Mouse (Mus musculus) lung, postnatal 0 days (tissue): Measurements from ENCODE around the gene Olfr193. TPM values are rescaled to one million over a fixed set of nuclear protein-coding genes. Genes with fewer than 3 reads are reported as not detected.
"Not testable (repeated sequence)": the region's sequence is repeated elsewhere in the genome, so short reads cannot be mapped to it uniquely, and the experiment has no call there.

Source experiments
- ATAC-seq: fragments of 200-750 bp; cut with Nextera tagmentation; 2 replicates; pipeline ENCODE4 v1.8.0; 2017; ENCODE audit warnings: moderate library complexity
- DNase-seq: peaks from one replicate; pipeline ENCODE4 v3.0.0-alpha.2; 2016; ENCODE audit warnings: low spot score
- H3K27ac ChIP-seq: fragments of 300-500 bp; sonication (generic); 2 replicates; pipeline ENCODE4 v1.5.1; 2014; ENCODE audit warnings: antibody characterized with exemption, mild to moderate bottlenecking, low read length, mixed read lengths
- H3K27me3 ChIP-seq: fragments of 300-500 bp; sonication (generic); replicated peaks from 2 replicates; pipeline ENCODE4 v1.6.1; 2014; ENCODE audit warnings: low read length, mixed read lengths; ENCODE audit not compliant: insufficient read depth
- H3K36me3 ChIP-seq: fragments of 300-500 bp; sonication (generic); 2 replicates; pipeline ENCODE4 v1.6.1; 2014; ENCODE audit warnings: low read length, mixed read lengths; ENCODE audit not compliant: insufficient read depth
- H3K4me1 ChIP-seq: fragments of 300-500 bp; sonication (generic); 2 replicates; pipeline ENCODE4 v1.6.1; 2014; ENCODE audit warnings: antibody characterized with exemption, low read depth, low read length, mixed read lengths; ENCODE audit not compliant: insufficient read depth
- H3K4me2 ChIP-seq: fragments of 300-500 bp; sonication (generic); replicated peaks from 2 replicates; pipeline ENCODE4 v1.6.1; 2014; ENCODE audit warnings: low read depth, mild to moderate bottlenecking, low read length, moderate library complexity, mixed read lengths
- H3K4me3 ChIP-seq: fragments of 300-500 bp; sonication (generic); 2 replicates; pipeline ENCODE4 v1.5.1; 2014; ENCODE audit warnings: low read depth, low read length
- H3K9ac ChIP-seq: fragments of 300-500 bp; sonication (generic); replicated peaks from 2 replicates; pipeline ENCODE4 v1.6.1; 2014; ENCODE audit warnings: low read depth, mild to moderate bottlenecking
- H3K9me3 ChIP-seq: fragments of 300-500 bp; sonication (generic); 2 replicates; pipeline ENCODE4 v1.6.1; 2016; ENCODE audit warnings: low read length, mixed read lengths
- CTCF ChIP-seq: IDR thresholded peaks from 2 replicates; pipeline ENCODE4 v1.5.1; 2016; ENCODE audit warnings: antibody characterized with exemption, mild to moderate bottlenecking
- EP300 ChIP-seq: IDR thresholded peaks from 2 replicates; pipeline ENCODE4 v1.6.1; 2016; ENCODE audit warnings: antibody characterized with exemption, mild to moderate bottlenecking, control low read depth
- WGBS: fragments of 180-500 bp; shearing (Covaris S2); extraction: QIAGEN DNeasy Blood & Tissue Kit; methylation state at CpG from one replicate; pipeline ENCODE4 v1.1.7; 2014; 5-methylcytosine and 5-hydroxymethylcytosine counted together
- polyA plus RNA-seq: library from polyadenylated mRNA; unstranded; fragments of >200 nt; fragmentation: Nextera tagmentation; extraction: Ambion mirVana; gene quantifications from 2 replicates; pipeline ENCODE4 v1.2.1, GENCODE M21; 2015

Gene Olfr193
- not detected in 2 replicates for polyA plus RNA-seq

DNA sequence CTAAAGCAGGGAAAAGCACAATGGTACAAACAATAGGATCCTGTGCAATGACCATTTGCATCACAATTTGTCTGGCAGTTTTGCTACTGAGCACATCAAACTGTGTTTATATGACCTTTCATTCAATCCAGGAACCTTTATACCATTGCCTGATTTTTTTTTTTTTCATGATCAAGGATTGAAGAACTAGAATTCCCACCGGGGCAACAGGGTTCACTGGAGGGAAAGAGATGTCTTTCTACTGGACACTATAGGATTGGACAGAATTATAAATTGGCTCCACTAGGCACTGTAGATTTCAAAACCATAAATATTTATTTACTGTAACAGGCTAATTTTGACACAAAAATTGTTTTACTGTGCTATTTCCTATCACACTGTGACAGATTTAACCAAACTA, at the start of gene Olfr193:
TSS of gene Olfr193 (minus strand) at position 101 of the 400 bp plus-strand sequence.
- Histone ChIP-seq H3K36me3 (no peaks in the 10 kb centered on the region), H3K9ac (no peak within 1 kb of the TSS), H3K9me3 (no peaks in the 10 kb centered on the region), H3K4me1 (no peaks in the 10 kb centered on the region), H3K27me3 (no peaks in the 10 kb centered on the region), H3K27ac (no peak within 1 kb of the TSS), H3K4me3 (no peak within 1 kb of the TSS), H3K4me2 (no peak within 1 kb of the TSS)
- TF ChIP-seq EP300, result no peak
- TF ChIP-seq CTCF, result no peak
- DNase-seq (no peak), ATAC-seq (no peak)
- WGBS, result 81% methylated on average over 1 of the region's 1 CpGs

DNA sequence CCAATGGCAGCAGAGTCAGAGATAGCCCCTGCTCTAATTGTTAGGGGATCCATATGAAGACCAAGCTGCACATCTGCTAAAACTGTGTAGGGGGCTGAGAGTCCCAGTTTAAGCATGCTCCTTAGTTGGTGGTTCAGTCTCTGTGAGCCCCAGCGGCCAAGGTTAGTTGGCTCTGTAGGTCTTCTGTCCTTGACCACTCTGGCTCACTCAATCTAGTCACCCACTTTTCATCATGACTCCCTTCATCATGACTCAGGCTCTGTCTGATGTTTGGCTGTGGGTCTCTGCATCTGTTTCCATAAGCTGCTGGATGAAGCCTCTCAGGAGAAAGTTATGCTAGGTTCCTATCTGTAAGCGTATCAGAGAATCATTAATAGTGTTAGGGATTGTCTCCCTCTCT, 40.3 kb upstream of the Olfr193 start:
- Histone ChIP-seq H3K4me3 (no peak overlapping the region), H3K27me3 (no peaks in the 10 kb centered on the region), H3K9ac (no peak overlapping the region), H3K4me1 (no peaks in the 10 kb centered on the region), H3K4me2 (no peak overlapping the region), H3K36me3 (no peaks in the 10 kb centered on the region), H3K9me3 (no peaks in the 10 kb centered on the region), H3K27ac (no peak overlapping the region)
- DNase-seq (no peak), ATAC-seq (no peak)
- no peak for TF ChIP-seq EP300
- no peak for TF ChIP-seq CTCF
- WGBS, result 91% methylated on average over 2 of the region's 2 CpGs

DNA sequence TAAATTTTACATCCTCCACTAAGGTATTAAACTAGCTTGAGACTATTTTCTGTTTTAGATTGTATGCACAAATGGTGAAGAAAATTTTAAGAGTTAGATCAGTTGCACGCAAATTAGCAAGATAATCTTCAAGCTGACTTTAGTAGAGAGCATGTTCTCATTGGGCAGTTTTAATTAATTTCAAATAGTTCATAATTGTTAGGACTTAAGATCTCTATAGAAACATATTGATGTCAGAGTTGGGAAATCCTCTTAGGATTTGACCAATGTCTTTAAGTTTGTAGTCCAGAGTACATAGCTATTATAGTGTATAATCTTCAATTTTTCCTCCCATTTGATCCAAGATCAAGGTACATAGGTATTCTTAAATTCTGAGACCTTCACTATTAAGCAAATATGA, 35.1 kb upstream of the Olfr193 start, which contains the start of gene Olfr195:
TSS of gene Olfr195 (plus strand) at position 301 of the 400 bp plus-strand sequence.
- WGBS, result 76% methylated on average over 1 of the region's 1 CpGs
- no peak within 1 kb of the TSS for H3K4me3 ChIP-seq
- H3K27me3 ChIP-seq, result no peaks in the 10 kb centered on the region
- H3K9me3 ChIP-seq, result no peaks in the 10 kb centered on the region
- no peaks in the 10 kb centered on the region for H3K4me1 ChIP-seq
- no peaks in the 10 kb centered on the region for H3K36me3 ChIP-seq
- H3K9ac ChIP-seq, result no peak within 1 kb of the TSS
- DNase-seq (no peak), ATAC-seq (no peak)
- TF ChIP-seq CTCF (no peak), EP300 (no peak)
- no peak within 1 kb of the TSS for H3K4me2 ChIP-seq
- H3K27ac ChIP-seq, result no peak within 1 kb of the TSS

DNA sequence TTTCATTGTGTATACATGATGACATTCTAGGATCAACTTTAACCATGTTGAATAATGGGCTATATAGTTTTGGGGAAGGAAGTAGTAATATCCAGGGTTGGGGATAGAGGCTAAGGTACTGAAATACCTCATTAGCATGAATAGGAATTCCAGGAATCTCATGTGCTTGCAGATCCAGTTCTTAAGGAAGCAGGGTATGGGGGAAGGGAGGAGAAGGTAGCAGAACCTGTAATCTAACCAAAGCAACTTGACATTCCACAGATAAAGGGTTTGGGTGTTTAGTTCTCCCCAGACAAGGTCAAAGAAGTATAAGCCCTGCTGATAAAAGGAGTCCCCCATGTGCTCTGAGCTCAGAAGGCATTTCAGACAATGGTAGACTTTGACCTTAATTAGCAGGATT, 29.4 kb upstream of the Olfr193 start:
- Histone ChIP-seq H3K27ac (no peak overlapping the region), H3K4me1 (no peaks in the 10 kb centered on the region), H3K9ac (no peak overlapping the region), H3K4me3 (no peak overlapping the region), H3K9me3 (no peaks in the 10 kb centered on the region), H3K36me3 (no peaks in the 10 kb centered on the region), H3K27me3 (no peaks in the 10 kb centered on the region), H3K4me2 (no peak overlapping the region)
- peak; percentile 13 for DNase-seq
- TF ChIP-seq EP300 (0 out of 2 replicates have a peak, but pooled peaks have one; percentile 27), CTCF (no peak)
- no peak; the same call in 1 of the 2 replicates for ATAC-seq

DNA sequence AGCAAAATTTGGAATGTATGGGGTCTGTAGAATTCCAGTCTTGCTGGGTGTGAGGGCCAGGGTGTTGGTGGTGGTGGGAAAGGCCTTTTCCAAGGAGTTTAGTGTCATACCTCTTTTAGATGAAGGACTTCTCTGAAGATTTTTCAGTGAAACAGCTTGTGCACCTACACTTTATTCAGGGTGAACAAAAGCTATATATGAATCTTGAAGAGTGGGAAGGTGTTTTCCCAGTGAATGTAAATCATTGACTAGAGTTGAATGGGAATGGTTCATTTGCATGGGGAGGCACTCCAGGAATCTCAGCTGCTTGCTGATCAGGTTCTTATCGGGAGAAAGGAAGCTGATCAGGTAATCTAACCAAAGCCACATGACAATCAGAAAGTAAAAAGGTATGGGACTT, 19.1 kb upstream of the Olfr193 start:
- TF ChIP-seq CTCF, result no peak
- TF ChIP-seq EP300, result no peak
- H3K9me3 ChIP-seq, result no peaks in the 10 kb centered on the region
- no peak overlapping the region for H3K4me2 ChIP-seq
- no peaks in the 10 kb centered on the region for H3K36me3 ChIP-seq
- no peak overlapping the region for H3K27ac ChIP-seq
- no peaks in the 10 kb centered on the region for H3K4me1 ChIP-seq
- ATAC-seq, result no peak
- WGBS, result 77% methylated on average over 1 of the region's 1 CpGs
- H3K4me3 ChIP-seq, result no peak overlapping the region
- no peak for DNase-seq
- no peaks in the 10 kb centered on the region for H3K27me3 ChIP-seq
- no peak overlapping the region for H3K9ac ChIP-seq

DNA sequence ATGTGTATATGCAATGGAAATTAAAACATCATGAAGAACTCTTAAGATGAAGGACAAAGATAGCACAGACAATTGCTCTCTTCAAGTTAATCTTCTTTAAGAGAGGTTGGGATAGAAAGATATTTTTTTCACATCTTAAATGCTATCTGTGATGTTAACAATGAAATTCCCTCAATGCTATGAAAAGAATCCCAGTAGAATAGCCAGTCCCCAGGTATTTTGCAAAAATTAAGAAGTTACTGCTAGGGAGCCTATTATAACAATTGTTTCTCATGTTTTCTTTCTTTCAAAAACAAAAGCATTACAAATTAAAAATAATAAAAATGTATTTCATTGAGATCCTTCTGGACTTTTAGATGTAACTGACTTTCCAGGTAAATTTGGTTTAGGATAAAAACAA, 9.3 kb upstream of the Olfr193 start, which contains the start of gene Olfr194:
TSS of gene Olfr194 (minus strand) at position 101 of the 400 bp plus-strand sequence.
- Histone ChIP-seq H3K27ac (no peak within 1 kb of the TSS), H3K9ac (no peak within 1 kb of the TSS), H3K36me3 (no peaks in the 10 kb centered on the region), H3K4me3 (no peak within 1 kb of the TSS), H3K4me2 (no peak within 1 kb of the TSS), H3K9me3 (no peaks in the 10 kb centered on the region), H3K4me1 (no peaks in the 10 kb centered on the region), H3K27me3 (no peaks in the 10 kb centered on the region)
- no peak for TF ChIP-seq CTCF
- TF ChIP-seq EP300, result no peak
- DNase-seq, result no peak
- no peak for ATAC-seq

DNA sequence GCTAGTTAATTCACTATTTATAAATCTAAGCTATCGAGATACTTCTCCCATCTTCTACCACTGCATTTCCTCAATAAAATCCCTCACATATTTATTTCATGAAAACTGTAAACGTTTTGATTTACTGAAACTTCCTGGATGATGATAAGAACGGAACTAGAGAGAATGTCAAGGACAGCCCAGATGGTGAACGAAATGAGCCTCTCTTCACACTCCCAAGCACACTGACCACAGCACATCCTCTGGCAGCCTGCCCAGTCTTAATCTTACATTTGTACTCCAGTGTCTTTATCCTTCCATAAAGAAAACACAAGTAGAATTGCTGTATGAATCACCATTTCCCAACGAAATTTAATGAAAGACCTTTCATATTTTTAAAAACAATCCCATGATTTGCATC, 3.2 kb downstream of the Olfr193 start:
- not testable (repeated sequence) for H3K9ac ChIP-seq, H3K4me1 ChIP-seq, H3K36me3 ChIP-seq, H3K27ac ChIP-seq, DNase-seq, ATAC-seq, H3K27me3 ChIP-seq, H3K4me2 ChIP-seq, H3K9me3 ChIP-seq, H3K4me3 ChIP-seq
- WGBS, result 30% methylated on average over 5 of the region's 5 CpGs
